Mouse (Mus musculus) bone marrow macrophage, adult 2 months (primary cell): ENCODE measurements at regions not wholly inside any gene's neighbourhood (a gene's known extent, or its start where the extent isn't known, plus 50 kb on each side); places are given as distances from the start of the nearest gene placed in this dataset.

Experiments
- H3K27ac ChIP-seq: 2 replicates; pipeline ENCODE4 v1.5.1; 2012; ENCODE audit warnings: low read depth, low read length; ENCODE audit not compliant: insufficient read depth
- H3K4me1 ChIP-seq: 2 replicates; pipeline ENCODE4 v1.6.1; 2012; ENCODE audit warnings: low read length; ENCODE audit not compliant: control insufficient read depth, insufficient read depth
- H3K4me3 ChIP-seq: 2 replicates; pipeline ENCODE4 v1.5.1; 2012; ENCODE audit warnings: mild to moderate bottlenecking, low read length, moderate library complexity; ENCODE audit not compliant: insufficient read depth
- CTCF ChIP-seq: IDR thresholded peaks from 2 replicates; pipeline ENCODE4 v1.5.1; 2012; ENCODE audit warnings: low read depth, mild to moderate bottlenecking, low read length, moderate library complexity
- POLR2A ChIP-seq: IDR thresholded peaks from 2 replicates; pipeline ENCODE4 v1.6.1; 2012; ENCODE audit warnings: mild to moderate bottlenecking, low read depth, low read length, borderline replicate concordance

DNA sequence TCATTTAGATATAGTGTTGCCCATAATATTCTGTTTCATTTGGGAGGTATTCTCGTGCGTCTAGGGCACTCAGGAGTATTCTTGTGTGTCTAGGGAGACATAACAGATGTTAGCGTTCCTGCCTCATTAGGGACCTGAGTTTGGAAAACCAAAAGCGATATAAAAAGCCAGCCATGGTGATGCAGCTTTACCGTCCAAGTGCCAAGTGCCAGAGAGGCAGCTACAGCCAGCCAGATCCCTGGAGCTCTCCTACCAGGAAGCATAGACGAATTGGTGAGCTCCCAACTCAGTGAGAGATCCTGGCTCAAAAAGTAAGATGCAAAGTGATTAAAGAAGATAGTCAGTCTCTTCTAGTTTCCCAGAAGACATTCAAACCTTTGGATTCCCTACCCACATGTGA lies 308.3 kb upstream of the Sox9 start:
- no peak overlapping the region for H3K4me3 ChIP-seq
- TF ChIP-seq CTCF (no peak), POLR2A (no peak)
- no peak overlapping the region for H3K27ac ChIP-seq
- no peaks in the 10 kb centered on the region for H3K4me1 ChIP-seq

DNA sequence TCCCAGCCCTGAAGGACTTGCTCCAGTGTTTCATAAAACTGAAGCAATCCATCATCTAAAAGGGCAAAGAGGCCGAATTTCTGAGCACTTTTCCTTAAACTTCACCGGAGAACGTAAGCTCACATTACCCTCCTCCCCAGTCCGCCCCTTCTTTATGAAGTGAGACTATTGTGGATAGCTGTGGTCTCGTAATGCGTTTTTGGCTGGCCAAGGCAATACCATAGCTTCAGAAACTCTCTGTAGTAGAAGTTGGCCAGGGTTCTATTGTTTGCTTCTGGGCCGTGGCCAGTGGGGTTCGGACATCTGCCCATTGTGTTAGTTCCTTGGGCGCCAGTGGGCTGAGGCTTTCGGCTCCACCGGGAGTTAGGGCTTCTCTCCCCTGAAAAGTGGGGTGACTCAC lies 301.7 kb upstream of the Sox9 start:
- no peaks in the 10 kb centered on the region for H3K4me1 ChIP-seq
- no peak overlapping the region for H3K4me3 ChIP-seq
- TF ChIP-seq CTCF: no peak
- no peak for TF ChIP-seq POLR2A
- H3K27ac ChIP-seq: no peak overlapping the region

DNA sequence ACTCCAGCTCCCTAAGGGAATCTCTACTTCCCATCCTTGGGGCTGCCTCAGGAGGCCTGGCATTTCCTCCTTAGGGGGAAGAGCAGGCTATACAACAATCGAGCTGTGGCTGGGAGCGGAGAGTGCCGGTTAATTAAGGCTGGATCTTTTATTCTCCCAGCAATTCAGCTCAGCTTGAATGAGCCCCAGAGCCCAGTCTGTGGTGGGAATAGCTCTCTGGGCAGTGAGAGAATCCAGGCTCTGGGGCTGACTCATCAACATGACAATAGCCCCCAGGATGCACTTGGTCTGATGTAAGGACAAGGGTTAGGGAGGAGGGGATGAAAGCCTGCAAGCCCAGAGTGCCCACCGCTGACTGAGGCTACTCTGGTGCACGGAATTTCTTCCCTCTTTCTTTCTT lies 280.2 kb upstream of the Sox9 start:
- Histone ChIP-seq H3K4me3 (no peak overlapping the region), H3K27ac (no peak overlapping the region), H3K4me1 (no peaks in the 10 kb centered on the region)
- TF ChIP-seq POLR2A: no peak
- no peak for TF ChIP-seq CTCF

DNA sequence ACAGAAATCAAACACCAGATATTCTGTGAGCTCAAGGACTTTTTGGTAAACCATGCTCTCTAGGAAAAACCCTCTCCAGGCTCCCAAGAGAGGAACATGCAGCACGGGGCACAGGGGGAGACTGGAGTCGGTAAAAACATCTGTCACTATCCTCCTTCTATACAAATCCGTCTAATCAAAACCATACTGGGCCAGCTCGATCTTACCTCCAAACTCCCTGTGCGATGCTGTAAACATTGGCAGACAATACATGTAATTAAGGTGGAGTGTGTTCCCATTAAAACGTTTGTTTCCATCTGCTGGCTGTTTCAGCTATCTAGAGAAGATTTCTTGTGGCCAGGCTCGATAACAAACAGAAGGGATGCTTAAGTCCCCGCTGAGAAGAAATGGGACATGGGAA lies 262.9 kb upstream of the Sox9 start:
- Histone ChIP-seq H3K27ac (no peak overlapping the region), H3K4me3 (no peak overlapping the region), H3K4me1 (no peaks in the 10 kb centered on the region)
- no peak for TF ChIP-seq CTCF
- TF ChIP-seq POLR2A: no peak

DNA sequence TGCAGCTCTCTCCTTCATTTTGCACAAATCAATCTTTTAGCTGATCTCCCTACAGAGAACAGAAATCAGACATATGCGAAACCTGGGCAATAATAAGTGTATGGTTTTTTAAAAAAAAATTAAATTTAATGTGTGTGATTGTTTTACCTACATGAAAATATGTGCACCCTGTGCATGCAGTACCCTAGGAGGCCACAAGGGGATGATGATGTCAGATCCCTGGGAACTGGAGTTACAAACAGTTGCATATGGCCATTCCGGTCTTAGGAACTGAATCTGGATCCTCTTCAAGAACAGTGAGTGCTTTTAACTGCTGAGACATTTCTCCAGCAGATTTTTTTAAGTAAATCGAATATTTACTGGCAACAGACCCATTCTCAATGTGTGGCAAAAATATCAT lies 257.0 kb upstream of the Sox9 start:
- no peak overlapping the region for H3K27ac ChIP-seq
- H3K4me1 ChIP-seq: no peaks in the 10 kb centered on the region
- H3K4me3 ChIP-seq: no peak overlapping the region
- no peak for TF ChIP-seq CTCF
- no peak for TF ChIP-seq POLR2A

DNA sequence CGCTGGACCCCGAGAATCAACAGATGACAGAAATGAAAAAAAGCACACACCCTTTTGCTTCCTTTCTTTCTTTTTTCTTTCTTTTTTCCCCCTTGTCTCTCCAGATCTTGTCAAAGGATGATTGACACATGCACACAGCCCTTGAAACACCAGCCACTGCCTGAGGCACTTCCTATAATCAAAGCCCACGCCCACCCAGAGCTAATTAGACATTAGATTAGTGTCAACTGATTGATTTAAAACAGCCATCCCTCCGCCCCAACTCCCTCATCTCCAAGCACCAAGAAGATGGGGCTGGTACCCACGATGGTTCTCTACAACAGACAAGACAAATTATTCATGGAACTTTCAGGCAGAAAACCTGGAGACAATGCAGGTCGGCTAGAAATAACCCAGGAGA lies 239.5 kb upstream of the Sox9 start:
- no peak overlapping the region for H3K4me3 ChIP-seq
- no peak overlapping the region for H3K27ac ChIP-seq
- TF ChIP-seq CTCF (no peak), POLR2A (no peak)
- H3K4me1 ChIP-seq: no peaks in the 10 kb centered on the region

DNA sequence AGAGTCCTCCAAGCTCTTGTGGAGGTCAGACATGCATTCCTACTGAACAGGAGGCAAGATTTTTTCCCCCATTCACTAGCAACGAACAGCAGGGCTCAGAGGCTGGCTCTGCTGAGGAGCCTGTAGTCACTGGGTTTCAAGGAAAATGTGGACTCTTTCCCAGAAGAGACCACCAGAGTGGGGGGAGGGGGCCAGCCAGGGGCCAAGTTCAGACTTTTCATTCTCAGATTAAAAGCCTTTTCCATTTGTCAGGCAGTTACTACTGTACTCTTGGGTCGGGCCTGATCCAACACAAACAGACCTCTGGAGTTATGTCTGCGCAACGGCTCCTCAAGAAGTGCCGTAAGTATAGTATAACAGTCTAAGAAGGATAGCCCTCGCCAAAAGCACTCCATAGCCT lies 238.6 kb upstream of the Sox9 start:
- TF ChIP-seq CTCF (no peak), POLR2A (no peak)
- H3K4me3 ChIP-seq: no peak overlapping the region
- no peak overlapping the region for H3K27ac ChIP-seq
- H3K4me1 ChIP-seq: no peaks in the 10 kb centered on the region

DNA sequence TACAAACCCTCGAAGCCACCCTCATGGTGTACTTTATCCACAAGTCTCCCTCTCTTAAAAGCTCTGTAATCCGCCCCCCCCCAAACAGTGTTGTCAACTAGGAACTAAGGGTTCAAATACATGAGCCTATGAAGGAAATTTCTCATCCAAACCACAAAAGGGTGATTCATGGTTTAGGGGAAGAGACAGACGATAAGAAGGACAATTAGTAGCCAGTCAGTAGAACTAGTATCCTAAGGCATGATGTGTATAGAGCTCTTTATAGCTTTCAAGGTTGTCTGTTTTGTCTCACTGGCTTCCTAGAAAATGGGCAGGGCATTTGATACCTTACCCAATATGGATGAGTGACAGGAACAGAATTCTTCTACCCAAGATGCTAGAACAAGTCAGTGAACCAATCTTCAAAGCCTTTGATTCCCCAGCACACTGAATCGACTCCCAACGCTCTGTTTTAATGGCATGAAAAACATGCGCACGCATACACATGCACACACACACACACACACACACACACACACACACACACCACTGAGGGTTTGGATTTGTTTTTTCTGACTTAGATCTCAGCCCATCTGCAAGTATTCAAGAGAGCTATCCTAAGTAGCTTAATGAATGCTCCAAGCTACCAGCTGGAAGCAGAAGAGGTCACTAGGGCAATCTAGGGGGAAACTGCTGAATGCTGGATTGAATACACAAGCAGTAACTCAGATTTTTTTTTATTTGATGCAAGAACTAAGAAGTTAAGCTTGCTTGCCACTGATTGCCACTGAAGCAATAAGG lies 236.6 kb upstream of the Sox9 start:
- TF ChIP-seq POLR2A (no peak), CTCF (no peak)
- Histone ChIP-seq H3K4me1 (no peaks in the 10 kb centered on the region), H3K27ac (no peak overlapping the region), H3K4me3 (no peak overlapping the region)

DNA sequence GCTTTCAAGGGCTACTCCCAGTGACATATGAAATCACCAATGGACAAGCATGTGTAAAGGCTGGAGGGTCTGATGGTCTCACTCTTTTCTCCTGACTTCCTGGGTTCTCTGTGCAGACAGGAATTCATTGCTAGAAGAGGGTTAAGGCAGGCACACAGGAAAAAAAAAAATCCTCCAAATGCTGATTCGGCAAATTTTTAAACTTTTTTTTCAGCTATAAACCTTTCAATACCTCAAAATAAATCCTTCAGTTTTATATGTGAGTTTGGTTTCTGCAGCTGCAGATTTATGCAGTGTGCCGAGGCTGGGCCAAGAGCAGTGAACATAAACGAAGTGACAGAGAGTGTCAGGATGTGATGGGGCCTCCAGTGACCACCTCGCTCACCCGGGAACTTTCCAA lies 235.9 kb upstream of the Sox9 start:
- Histone ChIP-seq H3K27ac (no peak overlapping the region), H3K4me3 (no peak overlapping the region), H3K4me1 (no peaks in the 10 kb centered on the region)
- TF ChIP-seq POLR2A (no peak), CTCF (no peak)

DNA sequence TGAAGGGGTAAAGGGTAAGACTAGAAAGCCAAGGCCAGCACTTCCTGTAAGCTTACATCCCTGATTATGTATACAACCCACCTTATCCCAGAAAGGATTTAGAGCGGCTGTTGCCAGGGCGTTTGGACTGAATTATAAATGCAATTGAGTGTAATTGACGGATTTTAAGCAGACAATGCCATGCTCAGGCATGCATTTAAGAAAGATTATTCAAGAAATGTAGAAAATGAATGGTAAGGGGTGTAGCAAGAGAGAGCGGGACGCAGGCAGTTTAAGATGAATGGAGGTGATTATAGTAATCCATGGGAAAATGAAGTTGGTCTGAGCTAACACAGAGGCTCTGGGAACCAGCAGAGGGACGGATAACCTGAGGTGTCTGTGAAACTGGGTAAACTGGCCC lies 229.2 kb upstream of the Sox9 start:
- Histone ChIP-seq H3K4me3 (no peak overlapping the region), H3K27ac (no peak overlapping the region), H3K4me1 (no peaks in the 10 kb centered on the region)
- TF ChIP-seq CTCF (no peak), POLR2A (no peak)
